Mouse (Mus musculus) lung, postnatal 0 days (tissue): Measurements from ENCODE around the gene Clec3b. TPM values are rescaled to one million over a fixed set of nuclear protein-coding genes. Genes with fewer than 3 reads are reported as not detected.

Experiments
- ATAC-seq: fragments of 200-750 bp; cut with Nextera tagmentation; 2 replicates; pipeline ENCODE4 v1.8.0; 2017; ENCODE audit warnings: moderate library complexity
- DNase-seq: peaks from one replicate; pipeline ENCODE4 v3.0.0-alpha.2; 2016; ENCODE audit warnings: low spot score
- H3K27ac ChIP-seq: fragments of 300-500 bp; sonication (generic); 2 replicates; pipeline ENCODE4 v1.5.1; 2014; ENCODE audit warnings: antibody characterized with exemption, mild to moderate bottlenecking, low read length, mixed read lengths
- H3K27me3 ChIP-seq: fragments of 300-500 bp; sonication (generic); replicated peaks from 2 replicates; pipeline ENCODE4 v1.6.1; 2014; ENCODE audit warnings: low read length, mixed read lengths; ENCODE audit not compliant: insufficient read depth
- H3K36me3 ChIP-seq: fragments of 300-500 bp; sonication (generic); 2 replicates; pipeline ENCODE4 v1.6.1; 2014; ENCODE audit warnings: low read length, mixed read lengths; ENCODE audit not compliant: insufficient read depth
- H3K4me1 ChIP-seq: fragments of 300-500 bp; sonication (generic); 2 replicates; pipeline ENCODE4 v1.6.1; 2014; ENCODE audit warnings: antibody characterized with exemption, low read depth, low read length, mixed read lengths; ENCODE audit not compliant: insufficient read depth
- H3K4me2 ChIP-seq: fragments of 300-500 bp; sonication (generic); replicated peaks from 2 replicates; pipeline ENCODE4 v1.6.1; 2014; ENCODE audit warnings: low read depth, mild to moderate bottlenecking, low read length, moderate library complexity, mixed read lengths
- H3K4me3 ChIP-seq: fragments of 300-500 bp; sonication (generic); 2 replicates; pipeline ENCODE4 v1.5.1; 2014; ENCODE audit warnings: low read depth, low read length
- H3K9ac ChIP-seq: fragments of 300-500 bp; sonication (generic); replicated peaks from 2 replicates; pipeline ENCODE4 v1.6.1; 2014; ENCODE audit warnings: low read depth, mild to moderate bottlenecking
- H3K9me3 ChIP-seq: fragments of 300-500 bp; sonication (generic); 2 replicates; pipeline ENCODE4 v1.6.1; 2016; ENCODE audit warnings: low read length, mixed read lengths
- CTCF ChIP-seq: IDR thresholded peaks from 2 replicates; pipeline ENCODE4 v1.5.1; 2016; ENCODE audit warnings: antibody characterized with exemption, mild to moderate bottlenecking
- EP300 ChIP-seq: IDR thresholded peaks from 2 replicates; pipeline ENCODE4 v1.6.1; 2016; ENCODE audit warnings: antibody characterized with exemption, mild to moderate bottlenecking, control low read depth
- WGBS: fragments of 180-500 bp; shearing (Covaris S2); extraction: QIAGEN DNeasy Blood & Tissue Kit; methylation state at CpG from one replicate; pipeline ENCODE4 v1.1.7; 2014; 5-methylcytosine and 5-hydroxymethylcytosine counted together
- polyA plus RNA-seq: library from polyadenylated mRNA; unstranded; fragments of >200 nt; fragmentation: Nextera tagmentation; extraction: Ambion mirVana; gene quantifications from 2 replicates; pipeline ENCODE4 v1.2.1, GENCODE M21; 2015

Gene Clec3b
- polyA plus RNA-seq, 1 experiment from 2014 or later = 84.7 TPM

DNA sequence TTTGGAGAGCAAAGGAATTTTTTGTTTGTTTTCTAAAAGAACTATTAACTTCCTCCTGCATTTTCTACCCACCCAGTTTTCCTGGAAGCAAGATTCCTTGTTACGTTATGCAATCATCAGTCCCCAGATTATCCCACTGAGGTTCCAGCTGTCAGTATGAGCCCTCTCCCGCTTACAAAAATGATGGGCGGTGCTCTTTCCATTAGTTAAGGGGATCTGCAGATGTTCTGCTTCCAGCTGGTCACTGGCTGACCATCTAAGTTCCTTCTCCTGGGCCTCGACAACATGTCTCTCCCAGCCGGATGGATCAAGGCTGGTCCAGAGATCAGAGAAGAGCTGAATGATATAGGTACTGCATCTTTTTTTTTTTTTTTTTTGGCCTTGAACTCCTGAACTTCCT is 2.3 kb upstream of the Clec3b start:
- TF ChIP-seq EP300 = peak; percentile 69; the same call in 1 of the 2 replicates
- TF ChIP-seq CTCF = no peak
- Histone ChIP-seq H3K4me2 (no peak overlapping the region), H3K36me3 (no peaks in the 10 kb centered on the region), H3K27ac (peak overlapping the region; percentile 81), H3K27me3 (no peaks in the 10 kb centered on the region), H3K9ac (no peak overlapping the region), H3K4me1 (peaks cover 11% of the 10 kb centered on the region), H3K9me3 (no peaks in the 10 kb centered on the region), H3K4me3 (no peak overlapping the region)
- peak; percentile 89 for DNase-seq
- 41% methylated on average over 5 of the region's 5 CpGs for WGBS
- ATAC-seq = peak; percentile 78

GRCm38 (mm10) chr9:123151561-123151960 is 815 bp downstream of the Clec3b start:
- TF ChIP-seq EP300 (no peak), CTCF (no peak)

GRCm38 (mm10) chr9:123152026-123152425 is 1.3 kb downstream of the Clec3b start:
- Histone ChIP-seq H3K9me3 (no peaks in the 10 kb centered on the region), H3K27me3 (no peaks in the 10 kb centered on the region), H3K27ac (peak overlapping the region; percentile 86), H3K9ac (no peak overlapping the region), H3K4me2 (peak overlapping the region; percentile 42), H3K4me1 (peaks cover 11% of the 10 kb centered on the region), H3K4me3 (no peak overlapping the region), H3K36me3 (no peaks in the 10 kb centered on the region)
- TF ChIP-seq EP300 (peak; percentile 38), CTCF (no peak)
- ATAC-seq (no peak), DNase-seq (peak; percentile 34)
- WGBS = 39% methylated on average over 3 of the region's 3 CpGs

More at GRCm38 (mm10) chr9:123151561-123151960, 815 bp downstream of the Clec3b start:
- no peaks in the 10 kb centered on the region for H3K36me3 ChIP-seq
- peak overlapping the region; percentile 26; the same call in 1 of the 2 replicates for H3K4me3 ChIP-seq
- H3K9me3 ChIP-seq = no peaks in the 10 kb centered on the region
- 0 out of 2 replicates have a peak overlapping the region, but pooled peaks have one; percentile 16 for H3K9ac ChIP-seq
- H3K27me3 ChIP-seq = no peaks in the 10 kb centered on the region
- 0 out of 2 replicates have a peak, but pooled peaks have one; percentile 11 for ATAC-seq
- H3K4me2 ChIP-seq = peak overlapping the region; percentile 42
- peak; percentile 19 for DNase-seq
- peaks cover 11% of the 10 kb centered on the region for H3K4me1 ChIP-seq
- 38% methylated on average over 1 of the region's 1 CpGs for WGBS
- peak overlapping the region; percentile 86 for H3K27ac ChIP-seq

DNA sequence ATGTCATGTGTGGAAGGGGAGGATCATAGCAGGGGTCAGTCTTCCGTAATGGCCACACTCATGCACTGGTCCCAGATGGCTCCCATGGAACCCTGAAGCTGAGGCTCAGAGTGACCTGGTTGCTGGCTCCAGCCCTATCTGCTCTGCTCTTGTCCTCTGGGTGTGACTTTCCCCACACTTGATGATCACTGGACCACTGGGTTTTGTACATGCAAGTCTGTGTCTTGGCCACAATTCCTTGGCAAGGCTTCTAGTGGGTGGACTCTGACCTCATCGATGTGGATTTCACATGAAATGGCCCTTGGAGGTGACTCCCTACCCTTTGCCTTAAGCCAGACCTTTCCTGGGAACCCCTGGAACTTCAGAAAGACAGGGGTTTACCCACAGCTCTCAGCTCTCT is 2.4 kb downstream of the Clec3b start:
- Histone ChIP-seq H3K27me3 (no peaks in the 10 kb centered on the region), H3K27ac (no peak overlapping the region), H3K4me1 (peaks cover 7% of the 10 kb centered on the region), H3K9me3 (no peaks in the 10 kb centered on the region), H3K9ac (no peak overlapping the region), H3K36me3 (no peaks in the 10 kb centered on the region), H3K4me3 (no peak overlapping the region), H3K4me2 (peak overlapping the region; percentile 5; the same call in 1 of the 2 replicates)
- no peak for ATAC-seq
- no peak for TF ChIP-seq CTCF
- TF ChIP-seq EP300 = no peak
- peak; percentile 17 for DNase-seq
- WGBS = 63% methylated on average over 2 of the region's 2 CpGs

- peak; percentile 64 for ATAC-seq
- Histone ChIP-seq H3K4me3 (no peak overlapping the region), H3K9ac (no peak overlapping the region), H3K9me3 (no peaks in the 10 kb centered on the region), H3K36me3 (no peaks in the 10 kb centered on the region), H3K27ac (no peak overlapping the region), H3K4me2 (peak overlapping the region; percentile 34; the same call in 1 of the 2 replicates), H3K27me3 (no peaks in the 10 kb centered on the region), H3K4me1 (no peaks in the 10 kb centered on the region)
- no peak for TF ChIP-seq EP300
- TF ChIP-seq CTCF = peak; percentile 13; the same call in 1 of the 2 replicates
- 29% methylated on average over 28 of the region's 30 CpGs for WGBS
- DNase-seq = peak; percentile 56
These were observed 6.2 kb downstream of the Clec3b start for GRCm38 (mm10) chr9:123156910-123157361.

GRCm38 (mm10) chr9:123157699-123158098 is 7.0 kb downstream of the Clec3b start:
- ATAC-seq = 0 out of 2 replicates have a peak, but pooled peaks have one; percentile 11
- TF ChIP-seq CTCF = no peak; the same call in 1 of the 2 replicates
- TF ChIP-seq EP300 = no peak
- H3K9me3 ChIP-seq = no peaks in the 10 kb centered on the region

More at GRCm38 (mm10) chr9:123157699-123158098, 7.0 kb downstream of the Clec3b start:
- Histone ChIP-seq H3K27ac (no peak overlapping the region), H3K36me3 (no peaks in the 10 kb centered on the region), H3K27me3 (no peaks in the 10 kb centered on the region), H3K4me2 (no peak overlapping the region), H3K9ac (no peak overlapping the region), H3K4me1 (no peaks in the 10 kb centered on the region), H3K4me3 (no peak overlapping the region)
- DNase-seq = peak; percentile 27
